Mouse (Mus musculus) T-helper 17 cell (primary cell): Measurements from ENCODE around the gene Theg.

Source experiments
- in situ Hi-C, 2 experiments: fragments of 300-600 bp; cut with MboI, MseI; formaldehyde crosslinking; loops; 1 replicate in 1 of 2; 2 replicates in 1 of 2; pipeline ENCODE4 v1.15.1; 2025; ENCODE audit warnings: high pct_unique_total_duplicates in 2 of 2

The Theg gene

DNA sequence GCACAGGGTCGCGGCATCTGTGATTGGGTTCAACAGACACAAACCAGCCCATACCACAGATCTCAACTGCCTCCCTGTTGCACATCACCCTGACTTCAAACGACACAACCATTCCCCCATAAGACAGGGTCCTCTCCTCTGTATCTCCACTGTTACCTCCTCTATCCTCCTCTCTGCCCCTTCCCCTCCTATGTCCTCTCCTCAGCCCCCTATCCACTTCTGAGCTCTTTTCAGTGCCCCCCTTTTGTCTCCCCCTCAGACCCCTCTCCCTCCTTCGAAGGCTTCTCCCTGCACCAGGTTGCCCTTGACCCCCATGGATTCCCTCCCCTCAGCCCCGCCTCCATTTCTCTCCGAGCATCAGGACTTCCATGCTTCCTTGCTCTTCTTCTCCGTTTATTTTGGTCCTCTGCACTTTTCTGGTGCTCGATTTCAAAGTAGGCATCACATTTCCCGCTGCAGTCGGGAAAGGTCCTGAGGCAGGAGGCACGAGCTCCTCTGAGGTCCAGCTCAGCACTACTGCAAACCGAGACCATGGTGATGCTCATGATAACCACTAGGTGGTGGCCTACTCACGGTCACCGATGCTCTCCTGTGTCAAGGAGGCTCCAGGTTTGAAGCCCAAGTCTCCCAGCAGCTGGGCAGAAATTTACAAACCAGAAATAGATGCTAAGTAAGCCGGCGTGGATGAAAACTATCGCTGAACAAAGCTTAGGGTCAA is 7.9 kb upstream of the Theg start:
- in situ Hi-C loops = loop anchor here in 1 of 2 experiments (10.0 kb wide), 1 partner anchor 60 kb away; no protein-coding TSS in a partner anchor

GRCm38 (mm10) chr10:79594111-79594510 is 7.0 kb upstream of the Theg start:
- in situ Hi-C loops = loop anchor here in 1 of 2 experiments (10.0 kb wide), 1 partner anchor 61 kb away; no protein-coding TSS in a partner anchor

DNA sequence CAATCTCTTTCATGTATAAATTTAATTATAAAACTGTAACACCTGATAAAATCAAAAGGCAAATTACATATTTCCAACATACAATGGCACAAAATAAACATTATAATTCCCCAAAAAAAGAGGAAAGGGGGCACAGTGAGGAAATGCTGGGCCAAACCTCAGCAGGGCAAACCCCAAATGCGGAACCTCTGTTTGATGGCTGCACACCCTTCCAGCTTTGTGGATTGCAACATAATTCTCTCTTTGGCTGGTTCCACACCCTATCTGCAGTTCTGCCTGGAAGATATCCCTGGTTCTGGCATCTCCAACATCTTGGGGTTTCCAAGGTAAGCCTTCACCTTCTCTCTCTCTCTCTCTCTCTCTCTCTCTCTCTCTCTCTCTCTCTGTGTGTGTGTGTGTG is 3.6 kb upstream of the Theg start:
- in situ Hi-C loops = loop anchor here in 1 of 2 experiments (10.0 kb wide), 1 partner anchor 64 kb away; no protein-coding TSS in a partner anchor

- in situ Hi-C loops = no loop called here
Observed at GRCm38 (mm10) chr10:79587752-79588126, 608 bp upstream of the Theg start.

DNA sequence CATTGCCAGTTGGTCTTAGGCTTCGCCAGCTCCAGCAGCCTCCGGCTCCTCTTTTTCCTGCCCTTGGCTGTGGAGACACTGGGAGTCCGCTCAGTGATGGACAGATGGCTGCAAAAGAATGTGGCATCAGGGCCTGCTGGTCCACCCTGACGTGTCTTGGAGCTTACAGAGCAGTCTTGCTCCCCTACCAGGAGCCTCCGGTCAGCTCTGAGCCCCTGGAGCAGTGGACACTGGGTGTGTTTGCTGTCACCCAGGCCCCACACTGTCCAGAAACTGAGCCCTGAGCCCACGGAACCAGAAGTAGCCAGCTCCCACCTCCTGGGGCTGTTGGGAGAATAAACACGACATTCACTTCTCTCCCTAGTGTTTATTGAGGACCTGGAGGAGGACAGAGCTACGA is 888 bp downstream of the Theg start:
- in situ Hi-C loops = no loop called here

- in situ Hi-C loops = no loop called here
Observed at GRCm38 (mm10) chr10:79585723-79586122, 1.4 kb downstream of the Theg start.

- in situ Hi-C loops = no loop called here
Observed at GRCm38 (mm10) chr10:79585136-79585535, 2.0 kb downstream of the Theg start.

DNA sequence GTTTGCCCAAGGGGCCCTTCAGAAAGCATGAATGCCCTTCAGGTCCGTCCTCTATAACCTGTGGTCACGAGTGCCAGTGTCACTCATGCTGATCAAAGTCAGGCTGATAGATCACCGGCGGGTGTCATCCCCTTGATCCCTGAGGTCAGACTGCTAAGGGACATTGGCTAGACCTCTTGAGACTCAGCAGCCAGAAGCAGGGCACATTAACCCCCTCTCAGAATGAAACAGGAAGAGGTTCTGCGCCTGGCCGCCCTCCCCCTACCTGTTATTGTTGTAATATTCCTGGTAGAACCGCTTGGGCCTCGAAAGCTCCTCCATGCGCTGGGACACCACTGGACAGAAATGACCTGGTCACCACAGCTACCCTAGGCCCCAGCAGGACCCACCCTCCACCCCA is 2.7 kb downstream of the Theg start:
- in situ Hi-C loops = no loop called here

GRCm38 (mm10) chr10:79584021-79584420 is 3.1 kb downstream of the Theg start:
- in situ Hi-C loops = no loop called here

DNA sequence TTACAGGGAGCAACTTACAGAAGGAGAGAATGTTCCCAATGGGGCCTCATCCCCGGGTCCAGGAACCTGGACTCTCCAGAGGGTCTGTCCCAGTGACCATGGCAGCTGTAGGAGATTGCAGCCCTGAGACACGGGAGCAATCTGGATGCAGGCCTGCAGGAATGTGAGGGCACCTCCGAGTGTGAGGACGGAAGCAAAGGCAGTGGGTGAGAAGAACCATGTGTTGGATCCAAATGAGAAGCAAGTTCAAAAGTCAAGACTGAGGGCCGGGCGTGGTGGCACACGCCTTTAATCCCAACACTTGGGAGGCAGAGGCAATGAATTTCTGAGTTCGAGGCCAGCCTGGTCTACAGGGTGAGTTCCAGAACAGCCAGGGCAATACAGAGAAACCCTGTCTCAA is 5.6 kb downstream of the Theg start:
- in situ Hi-C loops = no loop called here

DNA sequence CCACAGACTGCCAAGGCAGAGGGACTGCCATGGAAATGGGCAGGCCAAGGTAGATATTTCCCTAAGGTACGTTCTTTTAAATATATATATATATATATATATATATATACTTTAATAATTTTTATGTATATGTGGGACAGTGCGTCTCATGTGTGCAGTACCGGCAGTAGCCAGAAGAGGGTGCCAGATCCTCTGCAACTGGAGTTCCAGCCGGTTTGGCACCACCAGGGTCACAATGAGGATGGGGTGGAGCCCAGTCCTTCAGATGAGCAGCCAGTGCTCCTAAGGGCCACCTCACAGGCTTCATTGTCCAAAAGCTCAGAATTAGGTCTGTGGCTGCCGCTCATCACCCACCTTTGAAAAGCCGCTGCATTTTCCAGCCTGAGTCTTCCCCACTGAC is 6.3 kb downstream of the Theg start:
- in situ Hi-C loops = no loop called here

- in situ Hi-C loops = no loop called here
Observed at GRCm38 (mm10) chr10:79580356-79580755, 6.8 kb downstream of the Theg start.

DNA sequence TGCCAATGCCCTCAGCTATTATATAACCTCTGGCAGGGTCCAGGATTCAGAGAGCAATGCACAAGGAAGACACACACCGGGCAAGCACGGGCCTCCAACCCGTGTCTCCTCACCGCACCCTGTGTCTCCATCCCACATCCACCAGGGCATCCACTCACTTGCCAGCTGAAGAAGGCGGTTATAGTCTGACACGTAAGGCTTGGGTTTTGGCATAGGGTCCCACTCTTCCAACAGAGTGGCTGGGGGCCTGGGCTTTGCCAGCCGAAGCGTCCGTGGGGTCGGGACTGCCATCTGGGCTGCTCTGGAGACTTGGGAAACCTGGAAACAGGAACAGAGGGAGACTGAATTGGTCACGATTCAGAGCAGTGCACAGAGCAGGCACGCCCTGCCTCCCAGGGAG is 7.3 kb downstream of the Theg start:
- in situ Hi-C loops = no loop called here

- in situ Hi-C loops = no loop called here
Observed at GRCm38 (mm10) chr10:79578891-79579290, 8.2 kb downstream of the Theg start.

DNA sequence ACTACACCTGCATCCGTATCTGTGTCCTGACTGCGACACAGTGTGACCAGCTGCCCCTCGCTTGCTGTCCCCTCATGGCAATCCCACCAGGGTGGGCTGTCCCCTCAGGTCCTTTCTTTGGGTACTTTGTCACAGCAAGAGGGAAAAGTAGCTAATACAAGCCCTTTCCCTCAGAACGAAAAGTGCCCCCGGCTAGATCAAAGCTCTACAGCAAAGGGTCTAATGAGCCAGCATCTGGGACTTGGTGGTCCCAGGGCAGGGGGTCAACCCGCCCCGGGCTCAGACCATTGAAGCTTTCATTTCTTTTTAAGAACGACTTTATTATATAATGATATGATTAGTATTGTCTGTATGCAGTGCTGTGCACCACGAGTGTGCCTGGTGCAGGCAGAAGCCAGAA is 8.9 kb downstream of the Theg start:
- in situ Hi-C loops = no loop called here

DNA sequence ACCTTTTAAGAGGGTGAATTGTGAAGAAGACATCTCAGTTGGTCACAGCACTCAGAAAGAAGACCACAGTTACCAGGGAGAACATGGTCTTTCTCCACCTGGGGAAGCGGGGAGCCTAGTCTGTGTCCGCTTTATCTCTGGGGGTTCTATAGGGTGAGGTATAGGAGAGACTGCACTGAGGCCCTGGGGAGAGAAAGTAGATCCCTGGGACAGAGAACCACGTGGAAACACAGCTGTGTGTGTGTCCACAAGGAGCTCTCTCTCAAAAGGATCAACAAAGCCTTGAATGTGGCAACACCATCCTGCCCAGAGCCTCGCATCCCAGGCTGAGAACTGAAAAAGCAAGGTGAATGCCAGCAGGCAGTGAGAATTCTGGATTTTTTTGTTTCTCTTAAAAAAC is 9.8 kb downstream of the Theg start:
- in situ Hi-C loops = no loop called here

DNA sequence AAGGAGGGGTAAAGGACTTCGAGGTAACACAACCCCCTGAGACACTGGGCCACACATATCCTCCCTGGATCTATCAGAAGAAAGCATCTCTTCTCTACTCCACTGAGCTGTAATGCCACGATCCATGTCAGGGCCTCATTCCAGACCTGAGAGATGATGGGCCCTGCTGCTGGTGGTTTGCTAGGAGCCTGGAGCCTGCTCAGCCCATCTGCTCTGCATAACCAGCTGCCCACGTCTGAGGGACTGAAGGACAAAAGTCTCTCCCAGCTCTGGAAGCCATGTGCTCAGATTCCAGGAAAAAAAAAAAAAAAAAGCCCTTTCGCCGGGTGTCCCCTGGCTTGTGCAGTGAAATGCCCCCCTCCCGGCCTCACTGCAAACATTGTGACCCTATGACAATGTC is 11.4 kb downstream of the Theg start:
- in situ Hi-C loops = no loop called here

DNA sequence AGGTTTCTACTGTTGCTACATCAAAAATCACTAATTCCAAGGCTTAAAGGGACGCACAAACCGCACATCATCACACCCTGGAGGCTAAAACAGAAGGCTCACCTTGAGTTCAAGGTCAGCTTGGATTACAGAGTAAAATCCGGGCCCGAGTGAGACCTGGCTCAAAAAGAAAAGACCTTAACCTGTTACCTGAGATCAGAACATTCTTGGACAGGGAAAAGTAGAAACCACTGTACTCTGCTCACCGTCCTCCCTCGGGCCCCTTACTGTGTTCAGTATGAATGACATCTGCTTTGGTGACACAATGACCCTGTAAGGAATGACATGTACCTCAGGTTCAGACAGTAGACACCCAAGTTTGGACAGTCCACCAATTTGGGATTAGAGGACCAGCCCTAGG is 12.3 kb downstream of the Theg start:
- in situ Hi-C loops = no loop called here

DNA sequence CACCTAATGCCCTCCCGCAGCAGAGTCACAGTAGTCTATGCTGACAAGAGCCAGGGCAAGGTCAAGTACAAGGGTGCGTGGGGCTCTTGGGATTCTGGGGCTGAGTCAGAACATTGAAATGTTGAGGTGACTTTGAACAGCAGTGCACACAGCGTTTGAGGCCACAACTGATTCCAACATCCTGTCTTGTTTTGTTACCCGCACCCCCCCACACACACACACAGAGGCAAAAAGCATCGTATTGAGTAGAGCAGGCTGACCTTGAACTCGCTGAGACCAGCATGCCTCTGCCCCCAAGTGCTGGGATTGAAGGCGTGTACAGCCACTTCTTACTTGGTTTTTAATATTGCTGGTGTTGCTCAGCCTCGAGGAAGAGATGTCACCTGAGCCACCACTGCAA is 12.8 kb downstream of the Theg start:
- in situ Hi-C loops = no loop called here

- in situ Hi-C loops = no loop called here
Observed at GRCm38 (mm10) chr10:79573611-79574010, 13.5 kb downstream of the Theg start.

GRCm38 (mm10) chr10:79571314-79571713 is 15.8 kb downstream of the Theg start:
- in situ Hi-C loops = no loop called here

DNA sequence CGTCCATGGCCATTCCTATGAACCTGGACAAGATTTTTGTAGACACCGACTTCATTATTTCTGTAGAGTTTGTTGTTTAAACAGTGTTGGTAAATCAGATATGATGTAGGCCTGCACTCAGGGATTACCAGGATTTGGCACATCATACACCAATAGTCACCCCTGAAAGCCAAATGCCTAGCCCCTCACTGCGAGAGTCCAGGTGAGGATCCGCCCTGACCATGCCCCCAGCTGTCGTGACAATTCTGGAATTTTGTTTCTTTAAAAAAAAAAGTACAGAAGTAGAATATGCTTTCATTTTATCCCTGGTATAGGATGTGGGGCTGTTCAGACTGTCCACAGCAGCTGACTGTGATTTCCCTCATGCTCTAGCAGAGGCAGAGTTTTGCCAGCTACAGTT is 17.2 kb downstream of the Theg start:
- in situ Hi-C loops = no loop called here

DNA sequence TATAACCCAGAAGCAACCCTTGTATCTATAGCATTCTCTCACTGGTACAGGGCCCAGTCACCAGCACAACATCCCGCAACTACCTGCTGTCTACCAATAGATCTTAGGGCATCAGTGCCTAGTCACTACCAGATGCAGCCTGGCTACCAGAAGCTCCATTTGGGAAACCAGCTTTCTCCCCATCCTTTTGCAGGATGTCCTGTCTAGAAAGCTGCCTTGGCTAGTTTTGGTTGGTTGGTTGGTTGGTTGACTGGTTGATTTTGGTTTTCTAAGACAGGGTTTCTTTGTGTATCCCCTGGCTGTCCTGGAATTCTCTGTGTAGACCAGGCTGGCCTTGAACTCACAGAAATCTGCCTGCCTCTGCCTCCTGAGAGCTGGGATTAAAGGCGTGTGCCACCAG is 27.4 kb downstream of the Theg start:
- in situ Hi-C loops = no loop called here

DNA sequence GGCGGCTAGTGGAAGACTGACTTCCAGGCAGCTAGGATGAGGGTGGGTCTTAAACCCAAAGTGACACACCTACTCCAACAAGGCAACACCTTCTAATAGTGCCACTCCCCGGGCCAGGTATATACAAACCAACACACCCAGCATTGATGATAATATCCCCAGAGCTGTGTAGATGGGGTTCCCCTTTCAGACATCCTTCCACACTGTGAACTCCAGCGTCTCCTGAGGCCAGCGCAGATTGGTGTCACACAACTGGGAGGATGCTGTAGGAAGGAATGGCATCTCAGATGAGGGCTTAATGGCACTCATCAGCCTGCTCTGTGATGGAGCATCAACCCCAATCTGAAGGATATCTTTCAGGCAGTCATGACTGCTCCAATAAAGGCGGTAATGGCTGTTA is 29.6 kb downstream of the Theg start:
- in situ Hi-C loops = no loop called here
